Mouse (Mus musculus): ENCODE results near the gene Rtl8c. TPM values are rescaled to one million over a fixed set of nuclear protein-coding genes. Genes with fewer than 3 reads are reported as not detected.
A peak's percentile ranks its signal among the peaks of the same experiment; 100 is the strongest.
"Not testable (repeated sequence)": the region's sequence is repeated elsewhere in the genome, so short reads cannot be mapped to it uniquely, and the experiment has no call there.

Rtl8c gene
- total RNA-seq (2021) = 100 to 1,000 TPM; 116 to 128 TPM
- long read RNA-seq, transcript Rtl8c-201 (1 exons, 401 nt) = major isoform, 8 of 108 reads
- long read RNA-seq, partial matches to known transcripts = 29 of 108 reads
- long read RNA-seq, other reads (novel, unspliced or antisense) = 71 of 108 reads

- peak; percentile 59 to 72 for DNase-seq (ENCODE audit: low spot score in 2 of 2)
These were observed at the start of gene Rtl8c for GRCm38 (mm10) chrX:53607242-53608121. Rtl8c (plus strand) TSS chrX:53608032.

DNA sequence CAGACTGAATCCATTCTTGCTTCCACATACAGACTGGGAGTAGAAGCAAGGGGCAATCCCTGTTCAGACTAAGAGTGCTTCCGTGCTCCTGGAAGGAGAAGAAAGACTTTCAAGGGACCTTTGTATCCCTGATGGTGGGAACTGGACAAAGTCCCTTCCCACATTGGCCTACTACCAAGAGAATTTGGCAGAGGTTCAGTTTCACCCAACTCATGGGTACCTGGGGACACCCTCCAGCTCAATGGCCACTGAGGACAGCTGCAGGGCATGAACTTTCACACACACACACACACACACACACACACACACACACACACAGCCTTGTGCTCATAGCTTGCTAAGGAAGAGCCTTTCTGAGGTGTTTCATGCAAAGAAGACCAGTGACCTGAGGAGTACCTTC, 28.5 kb upstream of the Rtl8c start:
- DNase-seq (ENCODE audit: low spot score in 2 of 2) = no peak

DNA sequence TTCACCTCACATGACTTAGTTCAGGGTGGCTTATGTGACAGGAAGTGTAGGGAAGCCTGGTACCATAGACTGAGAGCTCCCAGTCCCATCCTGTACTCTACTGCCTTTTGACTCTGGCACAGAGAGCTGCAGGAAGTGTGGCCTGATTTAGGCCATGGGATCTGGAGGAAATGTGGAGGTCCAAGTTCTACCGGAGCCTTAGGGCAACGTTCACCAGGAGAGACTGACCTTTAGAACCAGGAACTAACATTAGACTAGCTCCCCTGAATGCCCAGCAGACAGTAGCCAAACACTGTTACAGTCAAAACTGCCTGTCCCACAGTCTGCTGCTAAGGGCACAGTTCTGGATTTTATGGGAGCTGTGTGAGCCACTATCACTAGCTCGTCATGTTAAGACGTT, 26.4 kb upstream of the Rtl8c start:
- not testable (repeated sequence) for DNase-seq (ENCODE audit: low spot score in 2 of 2)

DNA sequence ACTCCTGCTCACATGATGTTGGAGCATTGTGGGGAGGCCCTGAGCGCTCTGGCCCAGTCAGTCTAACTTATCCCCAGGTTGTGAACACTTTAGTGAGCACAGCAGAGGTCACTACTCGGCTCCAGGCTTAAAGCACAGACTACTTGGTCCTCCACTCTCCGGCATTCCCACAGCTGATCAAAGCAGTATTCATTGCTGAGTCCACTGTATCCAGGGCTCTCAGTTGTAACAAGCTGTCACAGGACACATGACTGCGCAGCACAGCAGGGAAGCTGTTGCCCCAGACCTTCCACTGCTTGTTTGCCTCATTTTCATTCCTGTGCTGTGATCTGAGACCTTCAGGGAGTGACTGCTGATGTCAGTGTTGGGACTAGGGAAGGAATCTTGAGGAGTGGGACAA, 24.4 kb upstream of the Rtl8c start:
- DNase-seq (ENCODE audit: low spot score in 2 of 2) = not testable (repeated sequence)

- DNase-seq (ENCODE audit: low spot score in 2 of 2) = peak; percentile 64 to 69
These were observed 7.8 kb upstream of the Rtl8c start for GRCm38 (mm10) chrX:53599993-53600392.

DNA sequence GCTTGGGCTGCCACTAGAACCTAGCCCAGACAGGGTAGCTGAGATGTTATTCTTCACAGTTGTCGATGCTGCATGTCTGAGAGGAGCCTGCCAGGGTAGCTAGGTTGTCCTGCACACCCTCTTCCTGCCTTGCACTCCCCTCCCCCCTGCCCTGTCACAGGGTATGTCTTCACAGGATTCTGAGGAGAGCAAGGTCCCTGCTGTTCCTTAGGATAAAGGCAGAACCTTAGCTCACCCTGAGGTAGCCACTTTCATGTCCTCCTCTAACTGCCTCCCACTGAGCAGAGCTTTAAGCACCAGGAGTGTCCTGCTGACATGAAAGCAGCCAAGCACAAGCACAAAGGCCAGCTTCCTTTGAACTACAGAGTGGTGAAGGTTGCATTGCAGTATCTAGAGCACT, 1.7 kb upstream of the Rtl8c start:
- not testable (repeated sequence) for DNase-seq (ENCODE audit: low spot score in 2 of 2)

- DNase-seq (ENCODE audit: low spot score in 2 of 2) = peak; percentile 11 to 16
These were observed 436 bp downstream of the Rtl8c start for GRCm38 (mm10) chrX:53608122-53608813.

- not testable (repeated sequence) for DNase-seq (ENCODE audit: low spot score in 2 of 2)
These were observed 1.0 kb downstream of the Rtl8c start, which contains the start of gene Gm14597 for GRCm38 (mm10) chrX:53608879-53609278. Gm14597 (minus strand) TSS chrX:53608979.

- peak; percentile 66 to 78 for DNase-seq (ENCODE audit: low spot score in 2 of 2)
These were observed 2.7 kb downstream of the Rtl8c start for GRCm38 (mm10) chrX:53610571-53610970.

DNA sequence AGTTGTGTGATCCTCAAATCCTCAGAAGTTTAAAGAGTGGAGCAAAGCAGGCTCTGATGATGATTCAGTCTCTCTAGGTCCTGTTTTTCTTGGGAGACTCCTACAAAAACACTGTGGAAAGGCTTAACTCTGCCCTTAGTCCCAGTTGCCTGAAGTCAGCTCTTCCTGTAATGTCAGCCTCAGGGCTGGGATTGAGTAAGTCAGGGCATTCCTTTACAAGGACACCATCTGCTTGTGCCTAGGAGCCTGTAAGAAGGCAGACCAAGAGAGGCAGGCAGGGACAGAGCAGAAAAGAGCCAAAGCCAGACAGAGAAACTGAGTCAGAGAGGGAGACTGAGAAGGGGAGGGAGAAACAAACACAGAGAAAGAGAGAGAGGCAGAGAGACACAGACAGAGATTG, 3.6 kb downstream of the Rtl8c start:
- DNase-seq (ENCODE audit: low spot score in 2 of 2) = not testable (repeated sequence)

GRCm38 (mm10) chrX:53638107-53638506, 30.3 kb downstream of the Rtl8c start:
- not testable (repeated sequence) for DNase-seq (ENCODE audit: low spot score in 2 of 2)

- DNase-seq (ENCODE audit: low spot score in 2 of 2) = not testable (repeated sequence)
These were observed 34.8 kb downstream of the Rtl8c start for GRCm38 (mm10) chrX:53642604-53642979.

DNA sequence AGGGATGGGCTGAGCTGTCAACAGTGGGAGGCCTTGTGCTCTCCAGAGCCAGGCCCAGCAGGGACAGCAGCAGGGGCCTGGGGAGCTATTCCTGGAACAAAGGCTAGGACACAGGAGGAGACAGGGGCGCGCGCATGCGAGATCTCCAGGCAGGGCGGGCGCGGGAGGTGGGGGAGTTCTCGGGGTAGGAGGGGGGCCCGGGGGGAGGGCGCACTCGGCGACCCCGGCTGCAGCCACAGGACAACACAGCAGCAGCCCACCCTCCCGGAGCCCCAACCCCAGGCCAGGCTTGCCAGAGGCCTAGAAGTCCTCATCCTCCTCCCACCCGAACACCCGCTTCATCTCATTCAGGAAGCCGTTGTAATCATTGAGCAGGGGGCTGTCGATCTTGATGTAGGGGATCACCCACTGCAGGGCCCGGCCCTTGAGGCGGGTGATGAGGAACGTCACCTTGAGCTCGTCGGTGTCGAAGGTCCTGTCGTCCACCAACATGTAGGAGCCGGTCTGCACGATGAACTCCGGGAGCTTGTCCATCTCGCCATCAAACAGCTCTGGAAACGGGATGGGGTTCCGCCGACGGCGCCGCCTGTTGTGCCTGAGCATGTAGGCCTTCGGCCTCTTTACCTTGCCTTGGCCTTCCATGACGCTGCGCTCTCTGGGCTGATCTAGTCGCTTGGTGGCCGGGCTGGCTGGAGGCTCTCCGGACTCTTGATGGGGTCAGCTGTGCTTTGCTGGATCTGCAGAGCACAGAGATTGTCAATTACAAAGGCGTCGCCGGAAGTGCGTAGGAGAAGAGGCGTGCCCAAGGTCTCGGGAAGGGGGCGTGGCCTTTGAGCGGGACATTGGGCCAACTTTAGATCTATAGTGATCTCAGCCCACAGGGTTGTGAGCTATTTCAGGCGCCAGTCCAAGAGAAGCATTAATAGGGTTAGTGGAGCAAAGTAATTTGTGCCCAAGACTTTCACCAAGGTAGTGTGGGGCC, 35.4 kb downstream of the Rtl8c start, which contains the start of gene Rtl8a:
Gene Rtl8a (minus strand): TSS at position 703 of the 982 bp plus-strand sequence.
- peak; percentile 62 to 70 for DNase-seq (ENCODE audit: low spot score in 2 of 2)

DNA sequence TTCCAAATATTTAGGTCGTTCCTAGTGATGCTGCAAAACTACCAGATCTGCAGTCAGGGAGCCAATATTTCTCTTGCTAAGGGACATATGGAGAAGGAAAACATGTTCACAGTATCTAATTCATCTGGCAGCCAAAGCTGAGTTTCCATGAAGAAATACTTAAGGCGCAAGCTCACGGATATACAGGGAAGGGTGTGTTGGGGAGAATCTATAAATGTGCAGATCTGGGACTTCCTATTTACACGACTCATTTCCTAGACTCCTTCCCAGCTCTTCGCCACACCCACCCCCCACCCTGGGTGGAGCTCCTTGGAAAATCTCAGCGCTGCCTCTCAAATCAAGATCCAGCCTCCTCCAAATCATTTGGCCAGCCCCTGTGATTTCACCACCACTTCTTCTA, 38.1 kb downstream of the Rtl8c start:
- no peak for DNase-seq (ENCODE audit: low spot score in 2 of 2)

- DNase-seq (ENCODE audit: low spot score in 2 of 2) = not testable (repeated sequence)
These were observed 45.1 kb downstream of the Rtl8c start for GRCm38 (mm10) chrX:53652917-53653316.

Other genes starting within 250 kb of the Rtl8c start
- 10 to 100 TPM; 12.7 to 15.1 TPM for gene Mospd1, start 237.5 kb upstream of the Rtl8c start, total RNA-seq (2021)
- gene Etd, start 173.1 kb upstream of the Rtl8c start, total RNA-seq (2021) = not detected
- gene Gm14597, start 947 bp downstream of the Rtl8c start, total RNA-seq (2021) = not detected
- 100 to 1,000 TPM; 189 to 270 TPM for gene Rtl8a, start 35.6 kb downstream of the Rtl8c start, total RNA-seq (2021)
- 100 to 1,000 TPM; 168 to 188 TPM for gene Rtl8b, start 62.4 kb downstream of the Rtl8c start, total RNA-seq (2021)
- gene 4930502E18Rik, start 116.8 kb downstream of the Rtl8c start, total RNA-seq (2021) = under 1 TPM in 1 of 2 experiments, not detected in 1; 0.31 TPM
- not detected for gene 1700013H16Rik, start 149.8 kb downstream of the Rtl8c start, total RNA-seq (2021)
- gene Zfp36l3, start 168.4 kb downstream of the Rtl8c start, total RNA-seq (2021) = not detected
- gene Xlr, start 189.7 kb downstream of the Rtl8c start, total RNA-seq (2021) = 1 to 10 TPM; 1.2 to 1.4 TPM

Measured in layer of hippocampus, postnatal 10 days (tissue).